ENCODE assay signal across 8 mouse cellular contexts in genomic region chr4:116075631-116076368, GRCm38 (mm10). TPM values are rescaled to one million over a fixed set of nuclear protein-coding genes. Genes with fewer than 3 reads are reported as not detected.
A peak's percentile ranks its signal among the peaks of the same experiment; 100 is the strongest.
DNase-seq lines count a peak whose midpoint lies in the region; ATAC-seq and TF ChIP-seq lines count a peak whose summit lies in the region.

No protein-coding gene starts in this region.

- peak; percentile 64 for DNase-seq in 3T3-L1 (ENCODE audit: low read depth, low spot score)
- peak; percentile 80 to 93 for DNase-seq in adrenal gland, adult (ENCODE audit: inconsistent age in 2 of 2, low spot score in 1 of 2)
- peak; percentile 43 for DNase-seq in embryo, embryonic 11.5 days (ENCODE audit: low read depth, low spot score)
- peak; percentile 84 for DNase-seq in heart, adult 2 months
- peak; percentile 57 to 73 for DNase-seq in kidney, adult 8-10 months
- peak; percentile 84 for DNase-seq in liver, embryonic 11.5 days (ENCODE audit: low spot score)

- peaks cover 2% of the 10 kb centered on the region; the same call in 1 of the 2 replicates for H3K79me2 ChIP-seq in heart, adult 2 months (replicated peaks; ENCODE audit: control insufficient read depth, insufficient read depth, low read length)
- H3K79me2 ChIP-seq in myocyte (ENCODE audit: control insufficient read depth, insufficient read depth): peaks cover 79% of the 10 kb centered on the region

- H3K4me2 ChIP-seq in liver, embryonic 11.5 days: peak overlapping the region; percentile 90
- peak overlapping the region; percentile 89 for H3K4me2 ChIP-seq in myocyte (ENCODE audit: low read depth)
- H3K4me2 ChIP-seq in stomach, embryonic 16.5 days (ENCODE audit: low read depth, low read length): peak overlapping the region; percentile 91

- peaks cover 12% of the 10 kb centered on the region for H3K36me3 ChIP-seq in heart, adult 2 months (ENCODE audit: control insufficient read depth, insufficient read depth, low read length)
- H3K36me3 ChIP-seq in liver, embryonic 11.5 days (ENCODE audit: control insufficient read depth, insufficient read depth, low read length): peaks cover 8% of the 10 kb centered on the region; the same call in 1 of the 2 replicates
- peaks cover 13% of the 10 kb centered on the region for H3K36me3 ChIP-seq in myocyte (ENCODE audit: control insufficient read depth, insufficient read depth)
- peaks cover 5% of the 10 kb centered on the region; the same call in 1 of the 2 replicates for H3K36me3 ChIP-seq in stomach, embryonic 16.5 days (ENCODE audit: control insufficient read depth, insufficient read depth, low read length)

- H3K4me1 ChIP-seq in heart, adult 2 months (ENCODE audit: control insufficient read depth, insufficient read depth, low read length): peaks cover 13% of the 10 kb centered on the region
- peaks cover 20% of the 10 kb centered on the region for H3K4me1 ChIP-seq in liver, embryonic 11.5 days (replicated peaks; ENCODE audit: control insufficient read depth, insufficient read depth, low read length)
- peaks cover 27% of the 10 kb centered on the region for H3K4me1 ChIP-seq in stomach, embryonic 16.5 days (ENCODE audit: control insufficient read depth, insufficient read depth, low read length)

- ATAC-seq in liver, embryonic 11.5 days (replicated peaks; ENCODE audit: low FRiP score): peak; percentile 60
- ATAC-seq in stomach, embryonic 16.5 days (ENCODE audit: insufficient read depth, low FRiP score): peak; percentile 69

- peak overlapping the region; percentile 80 for H3ac ChIP-seq in myocyte (ENCODE audit: control insufficient read depth, insufficient read length)

- H3K27ac ChIP-seq in heart, adult 2 months: peak overlapping the region; percentile 96
- H3K27ac ChIP-seq in liver, embryonic 11.5 days (ENCODE audit: low read depth, low read length): peak overlapping the region; percentile 94
- peak overlapping the region; percentile 98 for H3K27ac ChIP-seq in stomach, embryonic 16.5 days (ENCODE audit: low read length)

- H3K9ac ChIP-seq in heart, adult 2 months (ENCODE audit: low read depth, low read length): peak overlapping the region; percentile 91
- peak overlapping the region; percentile 99 for H3K9ac ChIP-seq in liver, embryonic 11.5 days (ENCODE audit: low read depth, low read length)
- H3K9ac ChIP-seq in stomach, embryonic 16.5 days (ENCODE audit: low read length): peak overlapping the region; percentile 99

- H3K27me3 ChIP-seq in heart, adult 2 months (ENCODE audit: control insufficient read depth, insufficient read depth, low read length): no peaks in the 10 kb centered on the region
- no peaks in the 10 kb centered on the region for H3K27me3 ChIP-seq in liver, embryonic 11.5 days (replicated peaks; ENCODE audit: control insufficient read depth, insufficient read depth, low read length)
- no peaks in the 10 kb centered on the region for H3K27me3 ChIP-seq in myocyte (ENCODE audit: control insufficient read depth, insufficient read depth, insufficient read length)
- no peaks in the 10 kb centered on the region for H3K27me3 ChIP-seq in stomach, embryonic 16.5 days (ENCODE audit: control insufficient read depth, insufficient read depth, low read length)

- WGBS in heart, adult 2 months: under 1% methylated on average over 76 of the region's 77 CpGs
- under 1% methylated on average over 77 of the region's 77 CpGs for WGBS in liver, embryonic 11.5 days
- under 1% methylated on average over 75 of the region's 77 CpGs for WGBS in stomach, embryonic 16.5 days

- no peak for TF ChIP-seq POLR2A in heart, adult 2 months (IDR thresholded peaks at IDR 0.05; ENCODE audit: insufficient read depth, low read depth, low read length)
- no peak for TF ChIP-seq POLR2A in myocyte (IDR thresholded peaks at IDR 0.05; ENCODE audit: insufficient read length, low read depth)

- peak; percentile 74 for TF ChIP-seq CTCF in heart, adult 2 months (IDR thresholded peaks at IDR 0.05)

- peak overlapping the region; percentile 97 for H3K4me3 ChIP-seq in heart, adult 2 months
- peak overlapping the region; percentile 98 for H3K4me3 ChIP-seq in liver, embryonic 11.5 days (ENCODE audit: low read depth, low read length)
- peak overlapping the region; percentile 71 for H3K4me3 ChIP-seq in myocyte
- peak overlapping the region; percentile 99 for H3K4me3 ChIP-seq in stomach, embryonic 16.5 days (replicated peaks; ENCODE audit: low read length)

- intact Hi-C loops in heart, adult 2 months (cut with DNase I): loop anchor here (5.0 kb wide), 1 partner anchor 72 kb away; no protein-coding TSS in a partner anchor

- TF ChIP-seq EP300 in heart, adult 2 months (IDR thresholded peaks at IDR 0.05; ENCODE audit: insufficient read depth, low read depth, low read length): no peak

- H3K9me3 ChIP-seq in liver, embryonic 11.5 days (ENCODE audit: control insufficient read depth, low read length): no peaks in the 10 kb centered on the region
- no peaks in the 10 kb centered on the region for H3K9me3 ChIP-seq in stomach, embryonic 16.5 days (replicated peaks; ENCODE audit: control insufficient read depth, low read length)

TF ChIP-seq in myocyte, 11 proteins besides CTCF, POLR2A, EP300 and RAD21:
- TF ChIP-seq MYOD1 (IDR thresholded peaks at IDR 0.05; ENCODE audit: control insufficient read depth in 1 of 3, insufficient read length in 2 of 3, low read depth in 2 of 3) (no peak), E2F4 (IDR thresholded peaks at IDR 0.05; ENCODE audit: insufficient read depth) (no peak), USF1 (IDR thresholded peaks at IDR 0.05; ENCODE audit: low read depth) (no peak), SRF (IDR thresholded peaks at IDR 0.05; ENCODE audit: control insufficient read depth, insufficient read length, low read depth) (no peak), CEBPB (IDR thresholded peaks at IDR 0.05; ENCODE audit: insufficient read depth, poor library complexity, severe bottlenecking) (no peak), MAX (IDR thresholded peaks at IDR 0.05; ENCODE audit: low read depth) (no peak), TCF12 (IDR thresholded peaks at IDR 0.05; ENCODE audit: insufficient read depth, poor library complexity, severe bottlenecking) (no peak), TCF3 (IDR thresholded peaks at IDR 0.05; ENCODE audit: insufficient read length, low read depth) (no peak), MYOG (IDR thresholded peaks at IDR 0.05; ENCODE audit: control insufficient read depth in 1 of 3, insufficient read depth in 1 of 3, insufficient read length in 2 of 3, low read depth in 2 of 3) (no peak), REST (IDR thresholded peaks at IDR 0.05; ENCODE audit: insufficient read depth, insufficient read length) (no peak)

RNA-seq across cellular contexts. Expression of gene Lrrc41, which starts 0.7 kb away (rescaled TPM):
- 10 to 100 TPM; 22.0 to 24.9 TPM for total RNA-seq in heart, adult 2 months (2021)
- polyA plus RNA-seq in heart, adult 2 months (2012; rRNA removed): 27.1 and 32.6 TPM in 2 replicates
- polyA plus RNA-seq in liver, embryonic 11.5 days (2014; fragmentation: Nextera tagmentation; extraction: Ambion mirVana): 67.6 and 70.8 TPM in 2 replicates
- 36.1 TPM for polyA plus RNA-seq in myocyte (2012; fragmentation: generic; extraction: Trizol)
- 65.9 and 67.1 TPM in 2 replicates for polyA plus RNA-seq in stomach, embryonic 16.5 days (2015; fragmentation: Nextera tagmentation; extraction: Ambion mirVana)

RNA-seq across cellular contexts. Expression of gene Uqcrh, which starts 0.9 kb away (rescaled TPM):
- 1,000 to 10,000 TPM; 1,648 to 1,969 TPM for total RNA-seq in heart, adult 2 months (2021)
- 736 and 1,429 TPM in 2 replicates for polyA plus RNA-seq in heart, adult 2 months (2012; rRNA removed)
- polyA plus RNA-seq in liver, embryonic 11.5 days (2014; fragmentation: Nextera tagmentation; extraction: Ambion mirVana): 483 and 529 TPM in 2 replicates
- 835 TPM for polyA plus RNA-seq in myocyte (2012; fragmentation: generic; extraction: Trizol)
- 512 and 553 TPM in 2 replicates for polyA plus RNA-seq in stomach, embryonic 16.5 days (2015; fragmentation: Nextera tagmentation; extraction: Ambion mirVana)

RNA-seq across cellular contexts. Expression of gene Nsun4, which starts 22.1 kb away (rescaled TPM):
- 10 to 100 TPM; 24.3 to 28.4 TPM for total RNA-seq in heart, adult 2 months (2021)
- polyA plus RNA-seq in heart, adult 2 months (2012; rRNA removed): 24.9 and 37.0 TPM in 2 replicates
- 17.8 and 19.5 TPM in 2 replicates for polyA plus RNA-seq in liver, embryonic 11.5 days (2014; fragmentation: Nextera tagmentation; extraction: Ambion mirVana)
- polyA plus RNA-seq in myocyte (2012; fragmentation: generic; extraction: Trizol): 23.7 TPM
- 18.5 and 18.8 TPM in 2 replicates for polyA plus RNA-seq in stomach, embryonic 16.5 days (2015; fragmentation: Nextera tagmentation; extraction: Ambion mirVana)

RNA-seq across cellular contexts. Expression of gene Rad54l, which starts 47.7 kb away (rescaled TPM):
- under 1 TPM; 0.21 to 0.43 TPM for total RNA-seq in heart, adult 2 months (2021)
- polyA plus RNA-seq in heart, adult 2 months (2012; rRNA removed): 0.18 and 0.26 TPM in 2 replicates
- polyA plus RNA-seq in liver, embryonic 11.5 days (2014; fragmentation: Nextera tagmentation; extraction: Ambion mirVana): 59.4 and 61.7 TPM in 2 replicates
- polyA plus RNA-seq in myocyte (2012; fragmentation: generic; extraction: Trizol): 2.2 TPM
- polyA plus RNA-seq in stomach, embryonic 16.5 days (2015; fragmentation: Nextera tagmentation; extraction: Ambion mirVana): 20.9 and 24.1 TPM in 2 replicates

RNA-seq across cellular contexts. Expression of gene Pomgnt1, which starts 47.8 kb away (rescaled TPM):
- 10 to 100 TPM; 52.7 to 59.5 TPM for total RNA-seq in heart, adult 2 months (2021)
- polyA plus RNA-seq in heart, adult 2 months (2012; rRNA removed): 44.4 and 65.2 TPM in 2 replicates
- polyA plus RNA-seq in liver, embryonic 11.5 days (2014; fragmentation: Nextera tagmentation; extraction: Ambion mirVana): 32.8 and 37.7 TPM in 2 replicates
- 75.9 TPM for polyA plus RNA-seq in myocyte (2012; fragmentation: generic; extraction: Trizol)
- 49.4 and 50.0 TPM in 2 replicates for polyA plus RNA-seq in stomach, embryonic 16.5 days (2015; fragmentation: Nextera tagmentation; extraction: Ambion mirVana)

Comparison
In these comparisons a context has a peak if more than half of its experiments do, and no peak if none do; other contexts are left out.
1. Peak in every context shown above with its lines: DNase-seq, ATAC-seq, H3K4me3 ChIP-seq and H3K27ac ChIP-seq.